ENCODE assay signal across 46 mouse cellular contexts in the genomic region with DNA sequence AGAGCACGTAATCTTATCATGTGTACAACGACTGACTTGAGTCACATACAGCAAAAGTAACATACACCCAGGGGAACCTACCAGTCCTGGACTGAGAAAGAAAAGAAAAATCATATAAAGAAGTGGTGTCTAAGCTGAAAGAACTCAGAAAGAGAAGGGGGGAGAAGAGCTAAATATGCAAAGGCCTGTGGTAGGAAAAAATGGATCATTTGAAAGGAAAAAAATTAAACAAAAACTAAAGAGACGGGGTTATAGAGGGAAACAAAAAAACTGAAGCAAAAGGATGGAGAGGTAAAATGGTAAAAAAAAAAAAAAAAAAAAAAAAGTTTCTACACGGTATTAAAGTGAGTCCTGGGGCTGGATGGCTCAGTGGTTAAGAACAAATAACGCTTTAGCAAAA. TPM values are rescaled to one million over a fixed set of nuclear protein-coding genes. Genes with fewer than 3 reads are reported as not detected.
"Had no signal": no experiment of that assay in that cellular context is flagged by ENCODE, and none has a peak within 500 bp of the region (broad histone marks: within the 10 kb centered on the region; RNA-seq: fewer than 3 reads in every experiment).

No protein-coding gene starts in this region.

- H3K27ac ChIP-seq: left cerebral cortex, adult 2 months; limb, embryonic 10.5 days; limb, embryonic 12.5 days; limb, embryonic 13.5 days; limb, embryonic 15.5 days; liver, embryonic 12.5 days; liver, embryonic 13.5 days; liver, embryonic 14.5 days; liver, embryonic 15.5 days; lung, embryonic 15.5 days; macrophage; midbrain, embryonic 12.5 days; midbrain, embryonic 13.5 days; midbrain, embryonic 15.5 days; neural tube, embryonic 12.5 days had no signal

- H3K4me3 ChIP-seq: left cerebral cortex, adult 2 months; limb, embryonic 10.5 days; limb, embryonic 12.5 days; limb, embryonic 13.5 days; limb, embryonic 15.5 days; liver, embryonic 12.5 days; liver, embryonic 13.5 days; liver, embryonic 15.5 days; lung, embryonic 15.5 days; megakaryocyte, embryonic 14.5 days; midbrain, embryonic 12.5 days; midbrain, embryonic 13.5 days; midbrain, embryonic 15.5 days; myocyte; neural tube, embryonic 12.5 days had no signal

- H3K36me3 ChIP-seq: limb, embryonic 10.5 days; limb, embryonic 12.5 days; limb, embryonic 13.5 days; limb, embryonic 15.5 days; liver, embryonic 12.5 days; liver, embryonic 13.5 days; liver, embryonic 15.5 days; lung, embryonic 15.5 days; midbrain, embryonic 12.5 days; midbrain, embryonic 13.5 days; midbrain, embryonic 15.5 days; neural tube, embryonic 12.5 days had no signal

- H3K9ac ChIP-seq: limb, embryonic 12.5 days; limb, embryonic 13.5 days; limb, embryonic 15.5 days; liver, embryonic 12.5 days; liver, embryonic 13.5 days; liver, embryonic 14.5 days; liver, embryonic 15.5 days; liver, postnatal 0 days; lung, embryonic 14.5 days; midbrain, embryonic 12.5 days; midbrain, embryonic 13.5 days; midbrain, embryonic 15.5 days; neural tube, embryonic 12.5 days had no signal

- H3K9me3 ChIP-seq: limb, embryonic 10.5 days; limb, embryonic 12.5 days; limb, embryonic 13.5 days; limb, embryonic 15.5 days; liver, embryonic 12.5 days; liver, embryonic 13.5 days; liver, embryonic 15.5 days; lung, embryonic 15.5 days; megakaryocyte, embryonic 14.5 days; midbrain, embryonic 12.5 days; midbrain, embryonic 13.5 days; midbrain, embryonic 15.5 days; neural tube, embryonic 12.5 days had no signal

- ATAC-seq: liver, embryonic 12.5 days; liver, postnatal 0 days; lung, postnatal 0 days; midbrain, embryonic 13.5 days; midbrain, embryonic 15.5 days; midbrain, embryonic 16.5 days had no signal

- H3K4me1 ChIP-seq: limb, embryonic 10.5 days; limb, embryonic 12.5 days; limb, embryonic 13.5 days; limb, embryonic 15.5 days; liver, embryonic 15.5 days; lung, embryonic 15.5 days; midbrain, embryonic 12.5 days; midbrain, embryonic 13.5 days; midbrain, embryonic 15.5 days; neural tube, embryonic 12.5 days had no signal

- H3K4me2 ChIP-seq: limb, embryonic 12.5 days; limb, embryonic 13.5 days; limb, embryonic 15.5 days; liver, embryonic 11.5 days; liver, embryonic 12.5 days; liver, embryonic 13.5 days; liver, embryonic 15.5 days; lung, embryonic 14.5 days; lung, embryonic 15.5 days; midbrain, embryonic 12.5 days; midbrain, embryonic 13.5 days; midbrain, embryonic 15.5 days; neural tube, embryonic 12.5 days had no signal

- DNase-seq: left cerebral cortex, postnatal 4 days; liver; liver, embryonic 13.5 days; liver, postnatal 0 days; lung, adult 18-20 months; lung, adult 2 months; lung, embryonic 14.5 days; lung, postnatal 10 days; lung, postnatal 14 days; lung, postnatal 36 days; lung, postnatal 4 days; midbrain, embryonic 14.5 days had no signal

- H3K27me3 ChIP-seq: limb, embryonic 12.5 days; limb, embryonic 13.5 days; limb, embryonic 15.5 days; liver, embryonic 13.5 days; lung, embryonic 15.5 days; megakaryocyte, embryonic 14.5 days; midbrain, embryonic 12.5 days; midbrain, embryonic 13.5 days; midbrain, embryonic 15.5 days; neural tube, embryonic 12.5 days had no signal

RNA-seq across cellular contexts. Expression of a gene that starts 5.7 kb away (rescaled TPM):
- total RNA-seq: left cerebral cortex, adult 2 months; left cerebral cortex, adult 8-10 months; left cerebral cortex, postnatal 10 days; left cerebral cortex, postnatal 14 days; left cerebral cortex, postnatal 25 days; left cerebral cortex, postnatal 36 days; megakaryocyte progenitor cell, adult 5-6 weeks; megakaryocyte, adult 5-6 weeks; megakaryocyte-erythroid progenitor cell, adult 5-6 weeks; midbrain, postnatal 0 days; monocyte, adult 5-6 weeks had no signal
- polyA plus RNA-seq: limb, embryonic 10.5 days; limb, embryonic 11.5 days; limb, embryonic 15.5 days; liver, adult 2 months; liver, embryonic 11.5 days; liver, embryonic 12.5 days; liver, embryonic 13.5 days; liver, embryonic 15.5 days; liver, embryonic 16.5 days; lung, adult 2 months; lung, embryonic 14.5 days; lung, embryonic 16.5 days; lung, postnatal 0 days; midbrain, embryonic 12.5 days; midbrain, embryonic 13.5 days; midbrain, embryonic 14.5 days; midbrain, embryonic 15.5 days; midbrain, embryonic 16.5 days; midbrain, postnatal 0 days; myocyte; neural tube, embryonic 11.5 days; neural tube, embryonic 12.5 days had no signal
